Mouse (Mus musculus) ES-E14 (cell line): ENCODE data around the gene Kctd13. TPM values are rescaled to one million over a fixed set of nuclear protein-coding genes. Genes with fewer than 3 reads are reported as not detected.

ENCODE experiments used
- DNase-seq: peaks from one replicate; pipeline ENCODE4 v3.0.0-alpha.2; 2013; ENCODE audit warnings: low read depth, low spot score
- H3K27ac ChIP-seq: 2 replicates; pipeline ENCODE4 v1.5.1; 2012; ENCODE audit warnings: low read depth, mild to moderate bottlenecking, low read length, moderate library complexity, mixed read lengths; ENCODE audit not compliant: poor library complexity, insufficient read depth, severe bottlenecking
- H3K36me3 ChIP-seq: 2 replicates; pipeline ENCODE4 v1.6.1; 2012; ENCODE audit warnings: mild to moderate bottlenecking, low read length, moderate library complexity, mixed read lengths; ENCODE audit not compliant: control insufficient read depth, poor library complexity, insufficient read depth, severe bottlenecking
- H3K4me1 ChIP-seq, 2 experiments: fragments of 150-350 bp in 1 of 2; sonication (generic) in 1 of 2; 2 replicates each; pipeline ENCODE4 v1.6.1; 2012; ENCODE audit warnings: low read length in 2 of 2, mild to moderate bottlenecking in 1 of 2, mixed read lengths in 1 of 2; ENCODE audit not compliant: control insufficient read depth in 2 of 2, insufficient read depth in 2 of 2, poor library complexity in 1 of 2
- H3K4me3 ChIP-seq, 2 experiments: fragments of 150-350 bp in 1 of 2; sonication (generic) in 1 of 2; 2 replicates each; pipeline ENCODE4 v1.5.1; 2012; ENCODE audit warnings: low read length in 2 of 2, low read depth in 1 of 2, mild to moderate bottlenecking in 1 of 2, mixed read lengths in 1 of 2; ENCODE audit not compliant: insufficient read depth in 1 of 2, poor library complexity in 1 of 2, severe bottlenecking in 1 of 2
- H3K9ac ChIP-seq: 2 replicates; pipeline ENCODE4 v1.6.1; 2012; ENCODE audit warnings: low read depth, mild to moderate bottlenecking, low read length, mixed read lengths; ENCODE audit not compliant: poor library complexity, insufficient read depth, severe bottlenecking
- H3K9me3 ChIP-seq: fragments of 150-350 bp; sonication (generic); 2 replicates; pipeline ENCODE4 v1.6.1; 2012; ENCODE audit warnings: low read depth, mild to moderate bottlenecking, low read length; ENCODE audit not compliant: control insufficient read depth, insufficient read depth
- CHD2 ChIP-seq: IDR thresholded peaks from 2 replicates; pipeline ENCODE4 v1.6.1; 2014; ENCODE audit warnings: mild to moderate bottlenecking, low read depth, low read length, inconsistent platforms
- HCFC1 ChIP-seq: IDR thresholded peaks from 2 replicates; pipeline ENCODE4 v1.6.1; 2012; ENCODE audit warnings: low read length, inconsistent platforms, borderline replicate concordance; ENCODE audit not compliant: insufficient read depth
- MAFK ChIP-seq: IDR thresholded peaks from 2 replicates; pipeline ENCODE4 v1.6.1; 2014; ENCODE audit warnings: mild to moderate bottlenecking, low read depth, low read length, inconsistent platforms; ENCODE audit not compliant: insufficient read depth
- ZC3H11A ChIP-seq: IDR thresholded peaks from 2 replicates; pipeline ENCODE4 v1.6.1; 2012; ENCODE audit warnings: low read depth, mild to moderate bottlenecking, inconsistent platforms, low read length, borderline replicate concordance
- ZNF384 ChIP-seq: IDR thresholded peaks from 2 replicates; pipeline ENCODE4 v1.6.1; 2012; ENCODE audit warnings: low read depth, low read length, inconsistent platforms
- in situ Hi-C, 2 experiments: fragments of 600-800 bp; cut with MboI; formaldehyde crosslinking; loops; one replicate each; pipeline ENCODE4 v1.15.1; 2025; ENCODE audit warnings: low sequenced_read_pairs in 2 of 2, inconsistent platforms in 1 of 2; ENCODE audit not compliant: unreplicated experiment in 2 of 2
- total RNA-seq: library from RNA; depleted of rRNA; stranded (reverse); fragments of 300-350 nt; gene quantifications from 2 replicates; pipeline ENCODE4 v1.2.3, GENCODE M21; 2012

Kctd13 gene
- total RNA-seq, 1 experiment, result 13.2 TPM

DNA sequence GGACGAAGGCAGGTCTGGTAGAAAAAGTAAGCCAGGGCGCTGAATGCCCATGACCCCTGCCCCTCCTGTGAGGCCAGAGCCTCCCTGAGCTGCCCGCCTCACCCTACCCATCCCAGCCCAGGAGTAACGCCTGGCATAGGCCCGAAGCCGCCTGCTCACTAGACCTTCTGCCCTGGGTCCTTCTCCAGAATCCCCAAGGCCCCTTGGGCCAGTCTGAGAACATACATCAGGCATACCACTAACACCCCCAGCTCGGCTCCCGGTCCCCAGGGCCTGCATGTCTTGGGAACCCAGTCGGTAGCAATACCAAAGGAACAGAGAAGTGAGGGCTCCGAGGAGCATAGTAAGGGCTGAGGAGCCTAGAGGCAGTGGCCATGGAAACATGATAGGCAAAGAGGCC is 19.9 kb downstream of the Kctd13 start:
- no peaks in the 10 kb centered on the region; the same call in 1 of the 2 replicates for H3K36me3 ChIP-seq
- peaks cover 0 to 12% of the 10 kb centered on the region in 2 experiments; a peak in 1 of 4 replicates for H3K4me1 ChIP-seq
- in situ Hi-C loops, result no loop called here
- H3K9ac ChIP-seq, result no peak overlapping the region
- H3K9me3 ChIP-seq, result no peaks in the 10 kb centered on the region
- H3K4me3 ChIP-seq, result no peak overlapping the region
- DNase-seq, result no peak
- no peak overlapping the region for H3K27ac ChIP-seq
- TF ChIP-seq ZNF384, result no peak
- TF ChIP-seq HCFC1, result no peak
- TF ChIP-seq CHD2, result no peak
- no peak for TF ChIP-seq ZC3H11A
- no peak for TF ChIP-seq MAFK

DNA sequence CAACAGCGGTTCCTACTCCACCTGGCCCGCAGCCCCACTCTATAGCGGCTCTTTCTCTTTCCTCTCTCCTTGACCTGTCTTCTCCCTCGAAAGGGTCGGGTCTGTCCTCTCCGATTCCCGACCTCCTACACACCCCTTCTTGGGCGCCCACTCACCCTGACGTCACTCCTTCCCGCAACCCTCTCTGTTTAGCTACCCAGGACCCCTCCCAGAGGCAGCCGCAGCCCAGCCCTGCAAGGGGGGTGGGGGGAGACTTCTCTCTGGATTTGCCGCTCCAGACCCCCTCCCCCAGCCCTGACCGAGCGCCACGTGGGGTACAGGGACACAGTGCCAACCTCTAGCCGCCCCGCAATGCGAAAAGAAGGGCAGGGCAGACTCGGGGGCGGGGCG is 20.7 kb downstream of the Kctd13 start, which contains the start of gene Asphd1:
Asphd1 (minus strand) TSS at position 180 of the 390 bp plus-strand sequence.
- TF ChIP-seq ZC3H11A, result no peak
- peak; percentile 30; the same call in 1 of the 2 replicates for TF ChIP-seq HCFC1
- TF ChIP-seq CHD2, result no peak
- no peak for TF ChIP-seq MAFK
- DNase-seq, result no peak
- Histone ChIP-seq H3K4me3 (peak within 1 kb of the TSS; percentile 71 to 76), H3K27ac (no peak within 1 kb of the TSS), H3K4me1 (peaks cover 0 to 12% of the 10 kb centered on the region in 2 experiments; a peak in 1 of 4 replicates), H3K9ac (peak within 1 kb of the TSS; percentile 53), H3K9me3 (no peaks in the 10 kb centered on the region), H3K36me3 (no peaks in the 10 kb centered on the region; the same call in 1 of the 2 replicates)
- in situ Hi-C loops, result no loop called here

DNA sequence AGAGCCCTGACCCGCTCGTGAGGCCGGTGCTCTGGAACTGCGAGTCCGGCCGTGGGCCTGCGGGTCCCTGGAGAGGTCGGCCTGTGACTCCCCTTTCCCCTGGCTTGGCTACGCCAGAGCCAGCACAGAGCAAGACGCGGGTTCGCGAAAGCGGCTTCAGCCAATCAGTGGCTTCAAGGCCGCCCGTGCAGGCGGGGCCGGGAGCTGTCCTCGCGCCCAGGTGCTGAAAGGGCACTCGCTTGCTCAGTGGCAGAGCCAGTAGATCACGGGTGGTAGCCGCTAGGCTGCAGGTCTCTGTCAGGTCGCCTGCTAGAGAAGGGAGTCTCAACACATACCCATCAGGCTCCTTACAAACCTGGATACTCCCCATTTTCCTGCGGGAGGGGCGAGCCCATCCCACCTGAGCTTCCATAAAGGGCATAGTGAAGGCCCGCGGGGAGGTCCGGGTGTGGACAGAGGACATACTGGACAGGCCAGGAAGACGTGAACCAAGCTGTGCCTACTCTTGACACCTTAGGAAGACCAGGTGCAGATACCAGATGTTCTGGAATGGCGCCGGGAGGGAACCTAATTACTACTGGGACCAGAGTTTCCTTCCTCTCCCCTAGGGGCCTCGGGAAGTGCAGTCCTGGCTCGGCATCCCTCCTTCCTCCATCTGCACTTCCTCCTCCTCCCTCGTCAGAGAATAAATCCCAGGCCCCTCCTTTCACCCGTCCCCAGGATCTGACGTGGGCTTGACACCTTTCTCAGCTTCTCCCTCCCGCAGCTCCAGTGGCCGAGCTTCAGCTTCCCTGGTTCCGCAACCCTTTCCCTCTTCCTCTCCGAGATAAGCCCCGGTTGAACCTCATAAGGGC is 21.3 kb downstream of the Kctd13 start, which contains the start of gene Sez6l2:
Sez6l2 (plus strand) TSS at position 771 of the 854 bp plus-strand sequence.
- H3K4me3 ChIP-seq, result peak within 1 kb of the TSS; percentile 71 to 76
- no peaks in the 10 kb centered on the region for H3K9me3 ChIP-seq
- no peak within 1 kb of the TSS for H3K27ac ChIP-seq
- TF ChIP-seq CHD2 (no peak), HCFC1 (0 out of 2 replicates have a peak, but pooled peaks have one; percentile 14)
- H3K9ac ChIP-seq, result peak within 1 kb of the TSS; percentile 53
- peaks cover 0 to 9% of the 10 kb centered on the region in 2 experiments; a peak in 1 of 4 replicates for H3K4me1 ChIP-seq
- in situ Hi-C loops, result no loop called here
- H3K36me3 ChIP-seq, result no peaks in the 10 kb centered on the region
- peak; percentile 73 for DNase-seq

DNA sequence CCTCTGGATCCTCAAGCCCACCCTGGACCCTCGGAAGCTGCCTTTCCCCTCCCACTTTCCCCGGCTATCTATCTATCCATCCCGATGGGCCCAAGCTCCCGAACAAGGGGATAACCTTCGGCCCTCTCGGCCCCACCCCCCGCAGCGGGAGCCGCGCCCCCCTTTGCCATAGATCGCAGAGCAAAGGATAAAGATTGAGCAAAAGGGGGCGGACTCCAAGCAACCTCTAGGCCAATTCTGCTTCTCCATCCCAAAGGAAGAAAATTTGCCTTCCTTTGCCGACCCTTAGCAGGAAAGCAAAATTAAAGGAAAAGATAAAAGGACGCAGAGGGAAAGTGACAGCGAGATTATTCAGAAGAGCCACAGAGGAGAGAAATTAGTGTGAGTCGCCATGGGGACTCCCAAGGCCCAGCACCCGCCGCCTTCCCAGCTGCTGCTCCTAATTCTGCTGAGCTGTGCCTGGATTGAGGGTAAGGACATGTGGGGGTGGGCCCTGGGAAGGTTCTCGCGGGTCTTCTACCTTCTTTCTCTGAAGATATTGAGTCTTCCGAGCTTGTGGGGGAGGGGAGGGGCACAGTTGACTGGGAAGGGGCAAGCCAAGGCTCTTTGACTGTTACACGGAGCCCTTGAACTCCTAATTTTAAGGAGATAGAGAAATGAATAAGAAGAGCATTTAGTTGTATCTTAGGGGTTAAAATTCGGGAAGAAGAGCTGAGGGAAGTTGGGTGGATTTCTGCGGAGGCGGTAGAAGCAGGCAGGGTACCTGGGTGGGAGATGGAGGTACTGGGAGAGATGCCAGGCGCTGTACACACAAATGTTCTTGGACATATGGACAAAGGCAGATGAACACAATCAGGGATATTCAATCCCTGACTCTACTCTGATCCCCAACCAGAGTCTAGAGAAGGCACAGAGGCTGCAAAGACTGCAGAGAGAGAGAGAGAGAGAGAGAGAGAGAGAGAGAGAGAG is 22.3 kb downstream of the Kctd13 start:
- H3K9ac ChIP-seq, result no peak overlapping the region
- TF ChIP-seq HCFC1 (no peak), ZC3H11A (no peak), MAFK (no peak), CHD2 (no peak), ZNF384 (no peak)

More for the DNA sequence above, 22.3 kb downstream of the Kctd13 start:
- in situ Hi-C loops, result no loop called here
- H3K9me3 ChIP-seq, result no peaks in the 10 kb centered on the region
- H3K27ac ChIP-seq, result no peak overlapping the region
- peaks cover 0 to 9% of the 10 kb centered on the region in 2 experiments; a peak in 1 of 4 replicates for H3K4me1 ChIP-seq
- H3K4me3 ChIP-seq, result peak overlapping the region; percentile 21 to 76
- no peaks in the 10 kb centered on the region for H3K36me3 ChIP-seq
- DNase-seq, result no peak
